Mouse (Mus musculus): ENCODE measurements around the gene AA986860.

- TF ChIP-seq CTCF (conservative IDR thresholded peaks at IDR 0.05; ENCODE audit: low read length), result no peak
- TF ChIP-seq POU5F1 (IDR thresholded peaks at IDR 0.05; ENCODE audit: borderline replicate concordance, low read length), result no peak
Measured at GRCm38 (mm10) chr1:130740781-130741720, 9.3 kb downstream of the AA986860 start.

Data from E14TG2a.4 (cell line).